Mouse (Mus musculus) liver, postnatal 0 days (tissue): Measurements from ENCODE around the gene Gm13119.
"Not testable (repeated sequence)": the region's sequence is repeated elsewhere in the genome, so short reads cannot be mapped to it uniquely, and the experiment has no call there.

Experiments used
- CTCF ChIP-seq: sonication (generic); IDR thresholded peaks from 2 replicates; pipeline ENCODE4 v1.5.1; 2016; ENCODE audit warnings: antibody characterized with exemption, low read depth
- EP300 ChIP-seq: IDR thresholded peaks from 2 replicates; pipeline ENCODE4 v1.6.1; 2016; ENCODE audit warnings: antibody characterized with exemption, low read depth, mild to moderate bottlenecking

GRCm38 (mm10) chr4:144312666-144313460, 44.9 kb upstream of the Gm13119 start:
- TF ChIP-seq CTCF, EP300: not testable (repeated sequence)
